Mouse (Mus musculus): ENCODE data around the gene Rgs7bp.

DNA sequence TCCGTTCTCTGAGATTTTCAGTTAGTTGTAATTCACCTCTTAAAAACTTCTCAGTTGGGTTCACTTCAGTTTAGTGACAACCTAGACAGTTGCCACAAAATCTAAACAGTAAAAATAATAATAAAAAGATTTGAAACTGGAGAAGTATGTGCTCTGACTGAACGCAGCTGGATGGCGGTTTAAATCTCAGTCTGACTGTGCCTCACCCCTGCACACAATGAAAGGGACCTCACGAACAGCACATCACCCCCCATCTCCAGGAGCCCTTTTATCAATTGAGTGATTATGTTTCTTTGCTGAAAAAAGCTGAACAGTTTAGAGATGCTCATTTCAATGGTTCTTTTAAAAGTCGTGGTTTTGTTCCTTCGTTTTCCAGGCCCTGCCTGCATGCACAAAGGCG, 146.0 kb downstream of the Rgs7bp start:
- TF ChIP-seq CTCF (IDR thresholded peaks at IDR 0.05 in 2 of 3, conservative IDR thresholded peaks at IDR 0.05 in 1 of 3; ENCODE audit: control insufficient read depth in 1 of 3, insufficient read depth in 1 of 3, low read depth in 2 of 3, low read length in 3 of 3, poor library complexity in 1 of 3, severe bottlenecking in 1 of 3) (no peak), POLR2A (IDR thresholded peaks at IDR 0.05; ENCODE audit: control insufficient read depth in 1 of 2, insufficient read depth in 1 of 2, low read depth in 1 of 2, low read length in 2 of 2, poor library complexity in 1 of 2) (no peak), USF1 (IDR thresholded peaks at IDR 0.05; ENCODE audit: low read depth, low read length) (no peak), GATA1 (IDR thresholded peaks at IDR 0.05; ENCODE audit: low read depth, low read length) (no peak), TCF12 (IDR thresholded peaks at IDR 0.05; ENCODE audit: low read depth, low read length) (no peak)

Data from MEL (cell line).